Mouse (Mus musculus) C2C12 (cell line): Measurements from ENCODE around the gene Pcgf3.

Experiments
- CTCF ChIP-seq: IDR thresholded peaks from one replicate; pipeline ENCODE4 v1.5.1; 2011; ENCODE audit not compliant: control insufficient read depth, insufficient read depth, insufficient read length
- USF1 ChIP-seq: IDR thresholded peaks from one replicate; pipeline ENCODE4 v1.6.1; 2011; ENCODE audit warnings: low read depth, mild to moderate bottlenecking, control low read depth, moderate library complexity

- TF ChIP-seq USF1, result no peak
- TF ChIP-seq CTCF, result no peak
Measured at GRCm38 (mm10) chr5:108469617-108470016, 8.6 kb downstream of the Pcgf3 start.
